Mouse (Mus musculus): ENCODE results near the gene Vps37b. TPM values are rescaled to one million over a fixed set of nuclear protein-coding genes. Genes with fewer than 3 reads are reported as not detected.

Vps37b gene
- polyA plus RNA-seq, 1 experiment from 2014 or later, result 31.5 TPM

DNA sequence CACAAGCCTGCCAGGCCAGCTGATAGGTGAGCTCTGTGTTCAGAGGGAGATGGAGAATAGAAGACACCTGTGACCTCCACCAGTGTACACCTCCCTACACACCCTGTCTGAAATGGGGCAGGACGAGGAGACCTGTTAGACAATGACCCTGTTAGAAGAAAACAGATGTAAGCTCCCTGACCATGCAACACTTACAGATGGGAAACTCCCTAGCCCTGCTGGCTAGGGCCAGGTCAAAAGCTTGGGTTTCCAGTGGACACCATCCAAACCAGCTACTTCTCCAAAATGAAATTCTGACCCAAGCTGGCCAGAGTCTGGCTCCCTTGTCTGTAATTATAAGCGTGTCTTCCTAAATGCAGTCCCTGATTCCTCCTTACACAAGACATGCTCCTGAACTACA lies 16.3 kb downstream of the Vps37b start:
- no peaks in the 10 kb centered on the region for H3K9me3 ChIP-seq (ENCODE audit: control insufficient read depth, low read depth, low read length)
- WGBS, result 82% methylated on average over 2 of the region's 2 CpGs
- H3K4me3 ChIP-seq (ENCODE audit: low read depth, low read length), result no peak overlapping the region
- H3K4me2 ChIP-seq (replicated peaks; ENCODE audit: low read depth, low read length), result no peak overlapping the region
- no peak for ATAC-seq (ENCODE audit: insufficient number of reproducible peaks, insufficient read depth, low FRiP score, low read depth)
- no peaks in the 10 kb centered on the region for H3K27me3 ChIP-seq (ENCODE audit: control insufficient read depth, insufficient read depth, low read length)
- H3K36me3 ChIP-seq (ENCODE audit: control insufficient read depth, insufficient read depth, low read length), result no peaks in the 10 kb centered on the region
- H3K27ac ChIP-seq (ENCODE audit: low read length), result no peak overlapping the region
- H3K9ac ChIP-seq (replicated peaks; ENCODE audit: low read depth, low read length), result no peak overlapping the region
- peaks cover 43% of the 10 kb centered on the region for H3K4me1 ChIP-seq (ENCODE audit: control insufficient read depth, insufficient read depth, low read length)

GRCm38 (mm10) chr5:124014791-124015251 lies 17.2 kb downstream of the Vps37b start:
- no peaks in the 10 kb centered on the region for H3K27me3 ChIP-seq (ENCODE audit: control insufficient read depth, insufficient read depth, low read length)
- peak overlapping the region; percentile 23 for H3K27ac ChIP-seq (ENCODE audit: low read length)
- H3K9me3 ChIP-seq (ENCODE audit: control insufficient read depth, low read depth, low read length), result no peaks in the 10 kb centered on the region
- 43% methylated on average over 11 of the region's 11 CpGs for WGBS
- H3K9ac ChIP-seq (replicated peaks; ENCODE audit: low read depth, low read length), result no peak overlapping the region
- H3K36me3 ChIP-seq (ENCODE audit: control insufficient read depth, insufficient read depth, low read length), result no peaks in the 10 kb centered on the region; the same call in 1 of the 2 replicates
- peaks cover 46% of the 10 kb centered on the region for H3K4me1 ChIP-seq (ENCODE audit: control insufficient read depth, insufficient read depth, low read length)
- H3K4me2 ChIP-seq (replicated peaks; ENCODE audit: low read depth, low read length), result no peak overlapping the region
- H3K4me3 ChIP-seq (ENCODE audit: low read depth, low read length), result no peak overlapping the region
- ATAC-seq (ENCODE audit: insufficient number of reproducible peaks, insufficient read depth, low FRiP score, low read depth), result no peak

- no peaks in the 10 kb centered on the region for H3K9me3 ChIP-seq (ENCODE audit: control insufficient read depth, low read depth, low read length)
- peaks cover under 1% of the 10 kb centered on the region; the same call in 1 of the 2 replicates for H3K36me3 ChIP-seq (ENCODE audit: control insufficient read depth, insufficient read depth, low read length)
- no peak overlapping the region for H3K4me3 ChIP-seq (ENCODE audit: low read depth, low read length)
- H3K9ac ChIP-seq (replicated peaks; ENCODE audit: low read depth, low read length), result no peak overlapping the region
- 91% methylated on average over 3 of the region's 3 CpGs for WGBS
- ATAC-seq (ENCODE audit: insufficient number of reproducible peaks, insufficient read depth, low FRiP score, low read depth), result no peak
- no peak overlapping the region; the same call in 1 of the 2 replicates for H3K27ac ChIP-seq (ENCODE audit: low read length)
- H3K4me2 ChIP-seq (replicated peaks; ENCODE audit: low read depth, low read length), result no peak overlapping the region
- H3K27me3 ChIP-seq (ENCODE audit: control insufficient read depth, insufficient read depth, low read length), result no peaks in the 10 kb centered on the region
- peaks cover 42% of the 10 kb centered on the region for H3K4me1 ChIP-seq (ENCODE audit: control insufficient read depth, insufficient read depth, low read length)
Measured at GRCm38 (mm10) chr5:124014180-124014579, 17.9 kb downstream of the Vps37b start.

DNA sequence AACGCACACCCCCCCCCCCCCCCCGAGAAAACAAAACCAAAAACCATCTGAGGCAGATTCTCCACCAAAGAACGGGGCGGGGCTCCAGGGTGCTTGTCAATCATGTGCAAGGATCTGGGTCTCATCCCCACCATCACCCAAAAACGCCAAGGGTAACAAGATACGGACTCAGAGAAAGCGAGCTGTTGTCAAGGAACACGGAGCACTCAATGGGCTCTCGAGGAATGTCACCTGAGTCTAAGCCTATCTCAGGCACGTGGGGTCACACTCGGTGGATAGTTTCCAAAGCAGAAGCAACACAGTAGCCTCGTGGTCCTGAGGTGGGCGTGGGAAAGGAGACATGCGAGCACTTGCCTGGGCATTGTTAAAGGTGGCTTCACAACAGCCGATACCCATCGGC lies 18.3 kb downstream of the Vps37b start:
- H3K4me3 ChIP-seq (ENCODE audit: low read depth, low read length), result no peak overlapping the region
- H3K36me3 ChIP-seq (ENCODE audit: control insufficient read depth, insufficient read depth, low read length), result peaks cover 4% of the 10 kb centered on the region
- no peak overlapping the region for H3K4me2 ChIP-seq (replicated peaks; ENCODE audit: low read depth, low read length)
- H3K27ac ChIP-seq (ENCODE audit: low read length), result no peak overlapping the region
- H3K9ac ChIP-seq (replicated peaks; ENCODE audit: low read depth, low read length), result no peak overlapping the region
- H3K27me3 ChIP-seq (ENCODE audit: control insufficient read depth, insufficient read depth, low read length), result no peaks in the 10 kb centered on the region
- WGBS, result 79% methylated on average over 16 of the region's 16 CpGs
- no peaks in the 10 kb centered on the region for H3K9me3 ChIP-seq (ENCODE audit: control insufficient read depth, low read depth, low read length)
- H3K4me1 ChIP-seq (ENCODE audit: control insufficient read depth, insufficient read depth, low read length), result peaks cover 40% of the 10 kb centered on the region
- no peak for ATAC-seq (ENCODE audit: insufficient number of reproducible peaks, insufficient read depth, low FRiP score, low read depth)

GRCm38 (mm10) chr5:124012885-124013284 lies 19.2 kb downstream of the Vps37b start:
- Histone ChIP-seq H3K27me3 (ENCODE audit: control insufficient read depth, insufficient read depth, low read length) (no peaks in the 10 kb centered on the region), H3K9ac (replicated peaks; ENCODE audit: low read depth, low read length) (no peak overlapping the region), H3K4me2 (replicated peaks; ENCODE audit: low read depth, low read length) (no peak overlapping the region), H3K9me3 (ENCODE audit: control insufficient read depth, low read depth, low read length) (no peaks in the 10 kb centered on the region), H3K4me1 (ENCODE audit: control insufficient read depth, insufficient read depth, low read length) (peaks cover 40% of the 10 kb centered on the region), H3K4me3 (ENCODE audit: low read depth, low read length) (no peak overlapping the region), H3K36me3 (ENCODE audit: control insufficient read depth, insufficient read depth, low read length) (peaks cover 11% of the 10 kb centered on the region), H3K27ac (ENCODE audit: low read length) (no peak overlapping the region; the same call in 1 of the 2 replicates)
- no peak for ATAC-seq (ENCODE audit: insufficient number of reproducible peaks, insufficient read depth, low FRiP score, low read depth)
- WGBS, result 76% methylated on average over 10 of the region's 10 CpGs

DNA sequence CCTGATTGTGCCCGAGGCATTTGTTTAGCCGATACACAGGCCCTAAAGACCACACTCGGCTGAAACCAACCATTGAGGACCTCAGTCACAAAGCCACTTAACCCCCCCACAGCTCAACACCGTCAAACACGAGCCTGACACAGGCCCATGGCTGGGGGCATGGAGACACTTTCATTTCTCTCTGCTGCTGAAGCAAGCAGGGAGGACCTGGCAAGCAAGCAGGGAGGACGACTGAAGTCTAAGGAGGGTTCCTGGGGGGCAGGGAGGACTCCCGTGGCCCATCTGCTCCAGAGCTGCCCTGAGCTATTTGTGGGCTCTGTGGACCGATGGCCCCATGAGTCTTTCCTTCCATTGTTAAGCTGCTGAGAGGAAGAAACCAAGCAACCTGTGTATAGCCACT lies 20.1 kb downstream of the Vps37b start:
- 32% methylated on average over 8 of the region's 8 CpGs for WGBS
- ATAC-seq (ENCODE audit: insufficient number of reproducible peaks, insufficient read depth, low FRiP score, low read depth), result no peak
- no peaks in the 10 kb centered on the region for H3K27me3 ChIP-seq (ENCODE audit: control insufficient read depth, insufficient read depth, low read length)
- 0 out of 2 replicates have a peak overlapping the region, but pooled peaks have one; percentile 11 for H3K9ac ChIP-seq (replicated peaks; ENCODE audit: low read depth, low read length)
- no peaks in the 10 kb centered on the region for H3K9me3 ChIP-seq (ENCODE audit: control insufficient read depth, low read depth, low read length)
- H3K4me2 ChIP-seq (replicated peaks; ENCODE audit: low read depth, low read length), result peak overlapping the region; percentile 29; the same call in 1 of the 2 replicates
- peaks cover 37% of the 10 kb centered on the region for H3K4me1 ChIP-seq (ENCODE audit: control insufficient read depth, insufficient read depth, low read length)
- H3K27ac ChIP-seq (ENCODE audit: low read length), result peak overlapping the region; percentile 84
- no peak overlapping the region for H3K4me3 ChIP-seq (ENCODE audit: low read depth, low read length)
- peaks cover 21% of the 10 kb centered on the region for H3K36me3 ChIP-seq (ENCODE audit: control insufficient read depth, insufficient read depth, low read length)

- no peak overlapping the region for H3K9ac ChIP-seq (replicated peaks; ENCODE audit: low read depth, low read length)
- ATAC-seq (ENCODE audit: insufficient number of reproducible peaks, insufficient read depth, low FRiP score, low read depth), result peak; percentile 81; the same call in 1 of the 2 replicates
- H3K36me3 ChIP-seq (ENCODE audit: control insufficient read depth, insufficient read depth, low read length), result peaks cover 28% of the 10 kb centered on the region
- peaks cover 34% of the 10 kb centered on the region for H3K4me1 ChIP-seq (ENCODE audit: control insufficient read depth, insufficient read depth, low read length)
- peak overlapping the region; percentile 29; the same call in 1 of the 2 replicates for H3K4me2 ChIP-seq (replicated peaks; ENCODE audit: low read depth, low read length)
- WGBS, result 6% methylated on average over 19 of the region's 19 CpGs
- H3K27ac ChIP-seq (ENCODE audit: low read length), result peak overlapping the region; percentile 84
- no peaks in the 10 kb centered on the region for H3K9me3 ChIP-seq (ENCODE audit: control insufficient read depth, low read depth, low read length)
- no peaks in the 10 kb centered on the region for H3K27me3 ChIP-seq (ENCODE audit: control insufficient read depth, insufficient read depth, low read length)
- H3K4me3 ChIP-seq (ENCODE audit: low read depth, low read length), result no peak overlapping the region
Measured at GRCm38 (mm10) chr5:124010910-124011655, 21.0 kb downstream of the Vps37b start.

GRCm38 (mm10) chr5:124010077-124010476 lies 22.0 kb downstream of the Vps37b start:
- H3K27me3 ChIP-seq (ENCODE audit: control insufficient read depth, insufficient read depth, low read length), result no peaks in the 10 kb centered on the region
- H3K4me2 ChIP-seq (replicated peaks; ENCODE audit: low read depth, low read length), result no peak overlapping the region
- 79% methylated on average over 8 of the region's 8 CpGs for WGBS
- peaks cover 38% of the 10 kb centered on the region for H3K36me3 ChIP-seq (ENCODE audit: control insufficient read depth, insufficient read depth, low read length)
- peaks cover 34% of the 10 kb centered on the region for H3K4me1 ChIP-seq (ENCODE audit: control insufficient read depth, insufficient read depth, low read length)
- no peaks in the 10 kb centered on the region for H3K9me3 ChIP-seq (ENCODE audit: control insufficient read depth, low read depth, low read length)
- ATAC-seq (ENCODE audit: insufficient number of reproducible peaks, insufficient read depth, low FRiP score, low read depth), result no peak
- peak overlapping the region; percentile 84; the same call in 1 of the 2 replicates for H3K27ac ChIP-seq (ENCODE audit: low read length)
- no peak overlapping the region for H3K9ac ChIP-seq (replicated peaks; ENCODE audit: low read depth, low read length)
- no peak overlapping the region for H3K4me3 ChIP-seq (ENCODE audit: low read depth, low read length)

Measured in stomach, embryonic 14.5 days (tissue).